ENCODE assay signal across 8 mouse cellular contexts in genomic region chr2:13011472-13011871, GRCm38 (mm10). TPM values are rescaled to one million over a fixed set of nuclear protein-coding genes. Genes with fewer than 3 reads are reported as not detected.
DNase-seq lines count a peak whose midpoint lies in the region; ATAC-seq and TF ChIP-seq lines count a peak whose summit lies in the region.

Gene C1ql3, minus strand, starts transcription at chr2:13011806.

- H3K4me3 ChIP-seq in testis, adult 2 months (ENCODE audit: control insufficient read depth, low read depth, low read length): peak within 1 kb of the TSS; percentile 5
- H3K4me3 ChIP-seq in hindbrain, embryonic 16.5 days (ENCODE audit: low read length): peak within 1 kb of the TSS; percentile 74

- no peak for TF ChIP-seq CTCF in testis, adult 2 months (IDR thresholded peaks at IDR 0.05; ENCODE audit: control insufficient read depth, insufficient read depth, insufficient replicate concordance, low read depth, low read length)

- H3K36me3 ChIP-seq in testis, adult 2 months (ENCODE audit: control insufficient read depth, insufficient read depth, low read length): no peaks in the 10 kb centered on the region
- H3K36me3 ChIP-seq in hindbrain, embryonic 16.5 days (ENCODE audit: control insufficient read depth, insufficient read depth, low read length): no peaks in the 10 kb centered on the region

- WGBS in hindbrain, embryonic 16.5 days: 1% methylated on average over 19 of the region's 19 CpGs

- no peak for TF ChIP-seq POLR2A in testis, adult 2 months (IDR thresholded peaks at IDR 0.05; ENCODE audit: control insufficient read depth, low read depth, low read length)

- intact Hi-C loops in left cerebral cortex, postnatal 4 days (cut with DNase I): loop anchor here (5.0 to 10.0 kb wide), 2 partner anchors 226 to 557 kb away; no protein-coding TSS in a partner anchor

- H3K27ac ChIP-seq in testis, adult 2 months (ENCODE audit: control insufficient read depth, insufficient read depth, low read depth, low read length): no peak within 1 kb of the TSS
- peak within 1 kb of the TSS; percentile 75 for H3K27ac ChIP-seq in hindbrain, embryonic 16.5 days (ENCODE audit: low read depth, low read length)

- DNase-seq in adrenal gland, adult (ENCODE audit: inconsistent age in 2 of 2, low spot score in 1 of 2): peak; percentile 8 to 29
- DNase-seq in adrenal gland, postnatal 4 days (ENCODE audit: low spot score in 2 of 2): no peak
- DNase-seq in testis, postnatal 14 days (ENCODE audit: low spot score): no peak
- DNase-seq in left cerebral cortex, postnatal 4 days: peak; percentile 71
- peak; percentile 48 for DNase-seq in neural tube, embryonic 10.5 days (ENCODE audit: extremely low spot score, low spot score)
- DNase-seq in thymus, postnatal 4 days: peak; percentile 36

- peak within 1 kb of the TSS; percentile 100 for H3K4me2 ChIP-seq in hindbrain, embryonic 16.5 days (ENCODE audit: low read length)

- peak; percentile 66 for ATAC-seq in hindbrain, embryonic 16.5 days

- no peaks in the 10 kb centered on the region for H3K9me3 ChIP-seq in hindbrain, embryonic 16.5 days (ENCODE audit: control insufficient read depth, low read length)

- peaks cover 7% of the 10 kb centered on the region for H3K27me3 ChIP-seq in testis, adult 2 months (ENCODE audit: control insufficient read depth, insufficient read depth, low read length)
- H3K27me3 ChIP-seq in hindbrain, embryonic 16.5 days (replicated peaks; ENCODE audit: control insufficient read depth, insufficient read depth, low read length): peaks cover 14% of the 10 kb centered on the region

- peaks cover 13% of the 10 kb centered on the region for H3K4me1 ChIP-seq in testis, adult 2 months (ENCODE audit: control insufficient read depth, insufficient read depth, low read length)
- H3K4me1 ChIP-seq in hindbrain, embryonic 16.5 days (ENCODE audit: control insufficient read depth, insufficient read depth, low read depth, low read length): peaks cover 16% of the 10 kb centered on the region

- H3K9ac ChIP-seq in hindbrain, embryonic 16.5 days (ENCODE audit: low read depth, low read length): peak within 1 kb of the TSS; percentile 77

RNA-seq across cellular contexts. Expression of gene C1ql3, which starts in this region (rescaled TPM):
- total RNA-seq in adrenal gland, postnatal 4 days (2021): under 1 TPM; 0.76 to 0.93 TPM
- polyA plus RNA-seq in testis, adult 2 months (2012; rRNA removed): 0.04 TPM in 1 of 2 replicates, not detected in the other
- 5.8 and 6.8 TPM in 2 replicates for polyA plus RNA-seq in hindbrain, embryonic 16.5 days (2015; fragmentation: Nextera tagmentation; extraction: Ambion mirVana)
- total RNA-seq in left cerebral cortex, postnatal 4 days (2021): 10 to 100 TPM; 20.3 to 25.0 TPM

Comparison
In these comparisons a context has a peak if more than half of its experiments do, and no peak if none do; other contexts are left out.
1. RNA of gene C1ql3 (total RNA-seq): 20.3 to 25.0 TPM in left cerebral cortex, postnatal 4 days; 0.76 to 0.93 TPM in adrenal gland, postnatal 4 days; every median in the first group is over 10 times any median in the second.
2. DNase-seq: peak in adrenal gland, adult (2 of 2), left cerebral cortex, postnatal 4 days (single experiment), neural tube, embryonic 10.5 days (single experiment) and thymus, postnatal 4 days (single experiment); none in adrenal gland, postnatal 4 days (0 of 2) and testis, postnatal 14 days (single experiment).